Mouse (Mus musculus) stomach, postnatal 0 days (tissue): ENCODE measurements at regions not wholly inside any gene's neighbourhood (a gene's known extent, or its start where the extent isn't known, plus 50 kb on each side); places are given as distances from the start of the nearest gene placed in this dataset.

ENCODE experiments used
- CTCF ChIP-seq: IDR thresholded peaks from 2 replicates; pipeline ENCODE4 v1.5.1; 2016; ENCODE audit warnings: antibody characterized with exemption, low read depth, mild to moderate bottlenecking, moderate library complexity
- EP300 ChIP-seq: optimal IDR thresholded peaks from 2 replicates; pipeline ENCODE3; 2016; ENCODE audit warnings: antibody characterized with exemption

DNA sequence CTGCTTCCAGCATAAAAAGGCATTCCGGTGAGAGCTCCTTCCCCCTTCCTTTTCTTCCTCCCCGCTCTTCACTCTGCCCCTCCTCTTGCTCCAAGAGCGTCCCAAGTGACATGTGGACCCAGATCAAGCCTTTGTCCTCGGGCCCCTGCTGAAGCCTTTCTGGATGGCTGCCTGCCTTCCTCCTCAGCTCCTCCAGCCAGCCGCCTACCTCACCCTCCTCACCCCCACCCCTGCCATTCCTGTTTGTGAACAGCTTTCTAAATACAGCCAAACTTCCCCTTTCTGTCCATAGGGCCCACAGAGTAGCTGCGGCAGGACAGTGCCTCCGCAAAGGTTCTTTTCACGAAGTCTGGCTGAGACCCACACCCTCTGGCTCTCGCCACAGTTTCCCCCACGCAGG, 87.2 kb downstream of the Zfp36l2 start:
- TF ChIP-seq CTCF (no peak), EP300 (no peak)
